Mouse (Mus musculus) forebrain, embryonic 16.5 days (tissue): ENCODE measurements at regions not wholly inside any gene's neighbourhood (a gene's known extent, or its start where the extent isn't known, plus 50 kb on each side); places are given as distances from the start of the nearest gene placed in this dataset.

ENCODE experiments used
- ATAC-seq: fragments of 200-750 bp; cut with Nextera tagmentation; 2 replicates; pipeline ENCODE4 v1.8.0; 2017; ENCODE audit warnings: mild to moderate bottlenecking, moderate library complexity
- H3K27ac ChIP-seq: fragments of 300-500 bp; sonication (generic); 2 replicates; pipeline ENCODE4 v1.5.1; 2014; ENCODE audit warnings: low read length, control low read depth
- H3K27me3 ChIP-seq: fragments of 300-500 bp; sonication (generic); replicated peaks from 2 replicates; pipeline ENCODE4 v1.6.1; 2014; ENCODE audit warnings: low read length; ENCODE audit not compliant: control insufficient read depth, insufficient read depth
- H3K36me3 ChIP-seq: fragments of 300-500 bp; sonication (generic); 2 replicates; pipeline ENCODE4 v1.6.1; 2014; ENCODE audit not compliant: control insufficient read depth, insufficient read depth
- H3K4me1 ChIP-seq: fragments of 300-500 bp; sonication (generic); replicated peaks from 2 replicates; pipeline ENCODE4 v1.6.1; 2014; ENCODE audit warnings: low read length; ENCODE audit not compliant: control insufficient read depth, insufficient read depth
- H3K4me2 ChIP-seq: fragments of 300-500 bp; sonication (generic); 2 replicates; pipeline ENCODE4 v1.6.1; 2014; ENCODE audit warnings: mild to moderate bottlenecking, low read length, control low read depth
- H3K4me3 ChIP-seq: fragments of 300-500 bp; sonication (generic); replicated peaks from 2 replicates; pipeline ENCODE4 v1.5.1; 2014; ENCODE audit warnings: mild to moderate bottlenecking, low read length, control low read depth
- H3K9ac ChIP-seq: fragments of 300-500 bp; sonication (generic); replicated peaks from 2 replicates; pipeline ENCODE4 v1.6.1; 2014; ENCODE audit warnings: low read depth, low read length, control low read depth
- H3K9me3 ChIP-seq: fragments of 300-500 bp; sonication (generic); 2 replicates; pipeline ENCODE4 v1.6.1; 2016; ENCODE audit warnings: low read length; ENCODE audit not compliant: control insufficient read depth
- WGBS: fragments of 180-500 bp; shearing (Covaris S2); extraction: QIAGEN DNeasy Blood & Tissue Kit; methylation state at CpG from one replicate; pipeline ENCODE4 v1.1.7; 2014; 5-methylcytosine and 5-hydroxymethylcytosine counted together

DNA sequence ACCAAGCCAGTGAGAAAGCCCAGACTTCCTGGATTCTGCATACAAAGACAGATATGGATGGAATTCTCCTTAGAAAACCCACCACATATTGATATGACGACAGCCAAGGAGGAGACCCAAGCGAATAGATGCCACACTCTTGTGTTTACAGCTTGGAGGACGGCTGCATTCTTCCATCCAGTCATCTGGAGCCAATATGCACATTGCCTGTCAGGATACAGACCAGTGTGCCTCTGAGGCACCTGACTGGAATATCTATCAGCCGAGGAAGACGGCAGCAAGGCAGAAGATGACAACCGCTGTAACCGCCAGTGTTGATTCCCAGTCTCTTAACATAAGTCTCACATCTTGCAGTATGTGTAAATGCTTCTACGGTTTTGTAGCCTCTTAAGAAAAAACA is 105.3 kb downstream of the Tsen15 start:
- no peaks in the 10 kb centered on the region for H3K27me3 ChIP-seq
- no peaks in the 10 kb centered on the region for H3K4me1 ChIP-seq
- H3K9ac ChIP-seq, result no peak overlapping the region
- 77% methylated on average over 8 of the region's 8 CpGs for whole genome bisulfite sequencing
- H3K4me3 ChIP-seq, result no peak overlapping the region
- H3K4me2 ChIP-seq, result no peak overlapping the region
- H3K9me3 ChIP-seq, result peaks cover 4% of the 10 kb centered on the region; the same call in 1 of the 2 replicates
- H3K27ac ChIP-seq, result no peak overlapping the region
- H3K36me3 ChIP-seq, result no peaks in the 10 kb centered on the region
- ATAC-seq, result no peak

- peaks cover 4% of the 10 kb centered on the region; the same call in 1 of the 2 replicates for H3K9me3 ChIP-seq
- 42% methylated on average over 1 of the region's 1 CpGs for WGBS
Measured at GRCm38 (mm10) chr1:152280014-152280413, 106.5 kb downstream of the Tsen15 start.

GRCm38 (mm10) chr1:152275011-152275410 is 111.5 kb downstream of the Tsen15 start:
- H3K36me3 ChIP-seq, result no peaks in the 10 kb centered on the region
- 97% methylated on average over 24 of the region's 24 CpGs for WGBS
- H3K4me1 ChIP-seq, result no peaks in the 10 kb centered on the region
- no peak overlapping the region for H3K4me2 ChIP-seq
- no peak overlapping the region for H3K4me3 ChIP-seq
- H3K9me3 ChIP-seq, result peaks cover 3% of the 10 kb centered on the region; the same call in 1 of the 2 replicates
- H3K27me3 ChIP-seq, result no peaks in the 10 kb centered on the region
- no peak for ATAC-seq
- no peak overlapping the region for H3K27ac ChIP-seq
- no peak overlapping the region for H3K9ac ChIP-seq

More at GRCm38 (mm10) chr1:152280014-152280413, 106.5 kb downstream of the Tsen15 start:
- no peaks in the 10 kb centered on the region for H3K27me3 ChIP-seq
- no peak overlapping the region for H3K27ac ChIP-seq
- ATAC-seq, result no peak
- no peak overlapping the region for H3K4me3 ChIP-seq
- no peak overlapping the region for H3K4me2 ChIP-seq
- H3K9ac ChIP-seq, result no peak overlapping the region
- no peaks in the 10 kb centered on the region for H3K36me3 ChIP-seq
- H3K4me1 ChIP-seq, result no peaks in the 10 kb centered on the region

- no peak overlapping the region for H3K27ac ChIP-seq
- no peak overlapping the region for H3K4me3 ChIP-seq
- no peaks in the 10 kb centered on the region for H3K27me3 ChIP-seq
- no peaks in the 10 kb centered on the region for H3K9me3 ChIP-seq
- H3K9ac ChIP-seq, result no peak overlapping the region
- no peaks in the 10 kb centered on the region for H3K4me1 ChIP-seq
- no peaks in the 10 kb centered on the region for H3K36me3 ChIP-seq
- no peak for ATAC-seq
- no peak overlapping the region for H3K4me2 ChIP-seq
- WGBS, result 80% methylated on average over 1 of the region's 1 CpGs
Measured at GRCm38 (mm10) chr1:152273430-152273829, 113.1 kb downstream of the Tsen15 start.

- Histone ChIP-seq H3K27me3 (no peaks in the 10 kb centered on the region), H3K36me3 (no peaks in the 10 kb centered on the region), H3K4me1 (no peaks in the 10 kb centered on the region), H3K9ac (no peak overlapping the region), H3K27ac (no peak overlapping the region), H3K4me2 (no peak overlapping the region), H3K4me3 (no peak overlapping the region), H3K9me3 (no peaks in the 10 kb centered on the region)
- WGBS, result 75% methylated on average over 10 of the region's 10 CpGs
- ATAC-seq, result no peak
Measured at GRCm38 (mm10) chr1:152269936-152270702, 116.4 kb downstream of the Tsen15 start.

DNA sequence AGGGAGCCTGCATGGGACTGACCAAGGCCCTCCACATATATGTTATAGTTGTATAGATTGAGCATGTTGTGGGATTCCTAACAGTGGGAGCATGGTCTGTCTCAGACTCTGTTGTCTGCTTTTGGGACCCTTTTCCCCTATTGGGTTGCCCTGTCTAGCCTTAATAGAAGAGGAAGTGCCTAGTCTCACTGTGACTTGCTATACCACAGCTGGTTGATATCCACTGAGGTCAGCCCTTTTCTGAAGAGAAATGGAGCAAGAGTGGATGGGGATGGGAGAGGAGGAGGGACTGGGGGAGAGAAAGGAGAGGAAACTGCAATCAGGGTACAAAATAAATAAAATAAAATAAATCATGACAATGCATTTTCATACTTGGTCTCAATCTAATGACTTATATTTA is 120.1 kb downstream of the Tsen15 start:
- Histone ChIP-seq H3K4me2 (no peak overlapping the region), H3K4me1 (no peaks in the 10 kb centered on the region), H3K9me3 (no peaks in the 10 kb centered on the region), H3K27me3 (no peaks in the 10 kb centered on the region), H3K4me3 (no peak overlapping the region), H3K36me3 (no peaks in the 10 kb centered on the region), H3K27ac (no peak overlapping the region), H3K9ac (no peak overlapping the region)
- ATAC-seq, result no peak

- no peak overlapping the region for H3K27ac ChIP-seq
- H3K9me3 ChIP-seq, result no peaks in the 10 kb centered on the region
- H3K4me3 ChIP-seq, result no peak overlapping the region
- no peak for ATAC-seq
- no peak overlapping the region for H3K4me2 ChIP-seq
- no peaks in the 10 kb centered on the region for H3K4me1 ChIP-seq
- no peak overlapping the region for H3K9ac ChIP-seq
- no peaks in the 10 kb centered on the region for H3K27me3 ChIP-seq
- 90% methylated on average over 6 of the region's 6 CpGs for WGBS
- no peaks in the 10 kb centered on the region for H3K36me3 ChIP-seq
Measured at GRCm38 (mm10) chr1:152264981-152265380, 121.5 kb downstream of the Tsen15 start.

DNA sequence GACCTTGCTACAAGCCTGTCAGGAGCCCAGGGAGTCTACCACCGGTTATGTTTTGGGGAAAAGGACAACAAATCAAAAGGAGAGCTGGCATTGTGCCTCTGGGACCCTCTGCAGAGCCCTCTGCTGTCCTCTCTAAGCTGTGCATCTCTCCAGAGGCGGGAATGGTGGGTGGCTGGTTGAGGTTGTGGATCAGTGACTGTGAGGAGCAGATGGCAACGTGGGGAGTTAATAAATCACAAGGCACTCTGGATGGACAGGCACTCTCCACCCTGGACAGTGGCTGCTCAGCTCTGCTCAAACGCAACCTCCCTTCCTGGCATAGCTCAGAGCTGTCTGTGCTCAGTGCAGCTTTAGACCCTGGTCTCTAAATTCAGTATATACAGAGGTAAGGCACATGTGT is 125.0 kb downstream of the Tsen15 start:
- H3K9ac ChIP-seq, result no peak overlapping the region
- H3K27ac ChIP-seq, result no peak overlapping the region
- no peaks in the 10 kb centered on the region for H3K4me1 ChIP-seq
- H3K27me3 ChIP-seq, result no peaks in the 10 kb centered on the region
- H3K36me3 ChIP-seq, result no peaks in the 10 kb centered on the region
- ATAC-seq, result no peak
- WGBS, result 53% methylated on average over 4 of the region's 4 CpGs
- H3K4me2 ChIP-seq, result no peak overlapping the region
- no peak overlapping the region for H3K4me3 ChIP-seq
- H3K9me3 ChIP-seq, result no peaks in the 10 kb centered on the region; the same call in 1 of the 2 replicates

DNA sequence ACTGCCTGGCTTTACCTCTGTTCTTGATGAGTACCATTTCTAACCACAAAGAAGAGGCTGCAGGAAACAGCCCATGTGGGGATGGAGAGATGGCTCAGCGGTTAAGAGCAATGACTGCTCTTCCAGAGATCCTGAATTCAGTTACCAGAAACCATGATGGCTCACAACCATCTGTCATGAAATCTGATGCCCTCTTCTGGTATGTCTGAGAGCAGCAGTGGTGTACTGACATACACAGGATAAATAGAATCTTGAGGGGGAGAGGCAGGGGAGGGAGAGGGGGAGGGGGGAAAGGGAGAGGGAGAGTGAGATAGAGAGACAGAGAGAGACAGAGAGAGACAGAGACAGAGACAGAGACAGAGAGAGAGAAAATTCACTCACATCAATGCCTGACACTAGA is 125.5 kb downstream of the Tsen15 start:
- ATAC-seq, result no peak
- Histone ChIP-seq H3K27ac (no peak overlapping the region), H3K36me3 (no peaks in the 10 kb centered on the region), H3K27me3 (no peaks in the 10 kb centered on the region), H3K4me3 (no peak overlapping the region), H3K9ac (no peak overlapping the region), H3K4me1 (no peaks in the 10 kb centered on the region), H3K9me3 (no peaks in the 10 kb centered on the region; the same call in 1 of the 2 replicates), H3K4me2 (no peak overlapping the region)
- 96% methylated on average over 1 of the region's 1 CpGs for WGBS
